In genomic region chr10:70717025-70717424, GRCm38 (mm10) we compare ENCODE assay signal across 8 mouse cellular contexts.
A peak's percentile ranks its signal among the peaks of the same experiment; 100 is the strongest.
DNase-seq lines count a peak whose midpoint lies in the region; ATAC-seq lines count a peak whose summit lies in the region.

No protein-coding gene starts in this region.

- peak; percentile 58 for DNase-seq in urinary bladder, postnatal 14 days (ENCODE audit: low spot score)
- DNase-seq in urinary bladder, postnatal 10 days (ENCODE audit: low spot score): no peak
- DNase-seq in left cerebral cortex, adult 11 months (ENCODE audit: low spot score): peak; percentile 74
- DNase-seq in testis, postnatal 14 days (ENCODE audit: low spot score): peak; percentile 41

- H3K27me3 ChIP-seq in forebrain, embryonic 13.5 days: no peaks in the 10 kb centered on the region
- no peaks in the 10 kb centered on the region for H3K27me3 ChIP-seq in heart, embryonic 15.5 days
- no peaks in the 10 kb centered on the region for H3K27me3 ChIP-seq in midbrain, embryonic 15.5 days (replicated peaks)
- no peaks in the 10 kb centered on the region for H3K27me3 ChIP-seq in liver, embryonic 12.5 days (replicated peaks)

- H3K4me1 ChIP-seq in forebrain, embryonic 13.5 days: peaks cover 12% of the 10 kb centered on the region
- peaks cover 3% of the 10 kb centered on the region; the same call in 1 of the 2 replicates for H3K4me1 ChIP-seq in heart, embryonic 15.5 days (replicated peaks)
- no peaks in the 10 kb centered on the region; the same call in 1 of the 2 replicates for H3K4me1 ChIP-seq in midbrain, embryonic 15.5 days
- H3K4me1 ChIP-seq in liver, embryonic 12.5 days: no peaks in the 10 kb centered on the region

- no peak overlapping the region for H3K4me3 ChIP-seq in forebrain, embryonic 13.5 days
- H3K4me3 ChIP-seq in heart, embryonic 15.5 days: no peak overlapping the region
- H3K4me3 ChIP-seq in midbrain, embryonic 15.5 days: no peak overlapping the region
- no peak overlapping the region for H3K4me3 ChIP-seq in liver, embryonic 12.5 days

- no peak overlapping the region for H3K9ac ChIP-seq in forebrain, embryonic 13.5 days
- no peak overlapping the region for H3K9ac ChIP-seq in heart, embryonic 15.5 days
- no peak overlapping the region for H3K9ac ChIP-seq in midbrain, embryonic 15.5 days
- H3K9ac ChIP-seq in liver, embryonic 12.5 days: no peak overlapping the region

- peak overlapping the region; percentile 13 for H3K4me2 ChIP-seq in forebrain, embryonic 13.5 days
- no peak overlapping the region for H3K4me2 ChIP-seq in heart, embryonic 15.5 days
- H3K4me2 ChIP-seq in midbrain, embryonic 15.5 days: peak overlapping the region; percentile 2; the same call in 1 of the 2 replicates
- H3K4me2 ChIP-seq in liver, embryonic 12.5 days: no peak overlapping the region

- H3K27ac ChIP-seq in forebrain, embryonic 13.5 days: peak overlapping the region; percentile 75
- H3K27ac ChIP-seq in heart, embryonic 15.5 days: peak overlapping the region; percentile 23
- H3K27ac ChIP-seq in midbrain, embryonic 15.5 days: peak overlapping the region; percentile 55; the same call in 1 of the 2 replicates
- no peak overlapping the region for H3K27ac ChIP-seq in liver, embryonic 12.5 days

- peak; percentile 88 for ATAC-seq in forebrain, embryonic 13.5 days
- ATAC-seq in heart, embryonic 15.5 days (replicated peaks; ENCODE audit: insufficient number of reproducible peaks, insufficient read depth, low FRiP score, low read depth): peak; percentile 69
- 0 out of 2 replicates have a peak, but pooled peaks have one; percentile 50 for ATAC-seq in midbrain, embryonic 15.5 days (replicated peaks)
- ATAC-seq in liver, embryonic 12.5 days: no peak

- H3K9me3 ChIP-seq in forebrain, embryonic 13.5 days (replicated peaks): no peaks in the 10 kb centered on the region
- H3K9me3 ChIP-seq in heart, embryonic 15.5 days (replicated peaks): no peaks in the 10 kb centered on the region
- no peaks in the 10 kb centered on the region for H3K9me3 ChIP-seq in midbrain, embryonic 15.5 days
- no peaks in the 10 kb centered on the region for H3K9me3 ChIP-seq in liver, embryonic 12.5 days (replicated peaks)

- no peaks in the 10 kb centered on the region for H3K36me3 ChIP-seq in forebrain, embryonic 13.5 days (ENCODE audit: poor library complexity, severe bottlenecking)
- H3K36me3 ChIP-seq in heart, embryonic 15.5 days: no peaks in the 10 kb centered on the region
- H3K36me3 ChIP-seq in midbrain, embryonic 15.5 days (replicated peaks): no peaks in the 10 kb centered on the region
- no peaks in the 10 kb centered on the region for H3K36me3 ChIP-seq in liver, embryonic 12.5 days

- WGBS in forebrain, embryonic 13.5 days: 6% methylated on average over 6 of the region's 6 CpGs
- 9% methylated on average over 6 of the region's 6 CpGs for WGBS in heart, embryonic 15.5 days
- 11% methylated on average over 6 of the region's 6 CpGs for WGBS in midbrain, embryonic 15.5 days
- WGBS in liver, embryonic 12.5 days (ENCODE audit: insufficient replicate concordance): 21% methylated on average over 6 of the region's 6 CpGs

Comparison
In these comparisons a context has a peak if more than half of its experiments do, and no peak if none do; other contexts are left out.
1. H3K4me2 ChIP-seq: peak in forebrain, embryonic 13.5 days (single experiment) and midbrain, embryonic 15.5 days (single experiment); none in heart, embryonic 15.5 days (single experiment) and liver, embryonic 12.5 days (single experiment).